Mouse (Mus musculus) MEL (cell line): ENCODE data around the gene Ezh1. TPM values are rescaled to one million over a fixed set of nuclear protein-coding genes. Genes with fewer than 3 reads are reported as not detected.

ENCODE experiments used
- DNase-seq: peaks from one replicate; pipeline ENCODE4 v3.0.0; 2011; ENCODE audit warnings: low read depth, low spot score
- H3K27ac ChIP-seq: 2 replicates; pipeline ENCODE4 v1.5.1; 2012; ENCODE audit warnings: low read depth, mild to moderate bottlenecking, control low read depth, low read length, moderate library complexity; ENCODE audit not compliant: control insufficient read depth
- H3K27me3 ChIP-seq, 2 experiments: fragments of 150-350 bp in 1 of 2; sonication (generic) in 1 of 2; 2 replicates each; pipeline ENCODE4 v1.6.1; 2012; ENCODE audit warnings: low read length in 2 of 2, mild to moderate bottlenecking in 2 of 2, improper control_type of control experiment in 1 of 2, moderate library complexity in 1 of 2; ENCODE audit not compliant: insufficient read depth in 2 of 2, control insufficient read depth in 1 of 2
- H3K36me3 ChIP-seq, 2 experiments: 2 replicates each; pipeline ENCODE4 v1.6.1; 2012 to 2014; ENCODE audit warnings: low read length in 2 of 2, improper control_type of control experiment in 1 of 2, inconsistent platforms in 1 of 2, mild to moderate bottlenecking in 1 of 2; ENCODE audit not compliant: insufficient read depth in 2 of 2, control insufficient read depth in 1 of 2
- H3K4me1 ChIP-seq, 2 experiments: fragments of 150-350 bp in 1 of 2; sonication (generic) in 1 of 2; 2 replicates each; pipeline ENCODE4 v1.6.1; 2012; ENCODE audit warnings: low read length in 2 of 2, improper control_type of control experiment in 1 of 2, mild to moderate bottlenecking in 1 of 2; ENCODE audit not compliant: insufficient read depth in 2 of 2, control insufficient read depth in 1 of 2
- H3K4me3 ChIP-seq, 2 experiments: fragments of 150-350 bp in 1 of 2; sonication (generic) in 1 of 2; 2 replicates each; pipeline ENCODE4 v1.5.1; 2012; ENCODE audit warnings: low read depth in 2 of 2, low read length in 2 of 2, mild to moderate bottlenecking in 2 of 2, moderate library complexity in 2 of 2, control low read depth in 1 of 2, improper control_type of control experiment in 1 of 2; ENCODE audit not compliant: control insufficient read depth in 1 of 2, insufficient read depth in 1 of 2
- H3K79me2 ChIP-seq: 2 replicates; pipeline ENCODE4 v1.6.1; 2012; ENCODE audit warnings: mild to moderate bottlenecking, low read length, moderate library complexity; ENCODE audit not compliant: control insufficient read depth, poor library complexity, insufficient read depth
- H3K9ac ChIP-seq: 2 replicates; pipeline ENCODE4 v1.6.1; 2012; ENCODE audit warnings: low read depth, mild to moderate bottlenecking, control low read depth, low read length, moderate library complexity; ENCODE audit not compliant: control insufficient read depth, poor library complexity, severe bottlenecking
- H3K9me3 ChIP-seq: fragments of 150-350 bp; sonication (generic); replicated peaks from 2 replicates; pipeline ENCODE4 v1.6.1; 2012; ENCODE audit warnings: mild to moderate bottlenecking, low read length, improper control_type of control experiment, moderate library complexity; ENCODE audit not compliant: insufficient read depth
- BHLHE40 ChIP-seq: IDR thresholded peaks from 2 replicates; pipeline ENCODE4 v1.6.1; 2012; ENCODE audit warnings: low read depth, mild to moderate bottlenecking, inconsistent platforms, low read length, improper control_type of control experiment, borderline replicate concordance
- CTCF ChIP-seq, 3 experiments: IDR thresholded peaks in 2 of 3; conservative IDR thresholded peaks in 1 of 3; 2 replicates each; pipeline ENCODE4 v1.5.1; 2011 to 2012; ENCODE audit warnings: low read length in 3 of 3, low read depth in 2 of 3, mild to moderate bottlenecking in 2 of 3, improper control_type of control experiment in 1 of 3, inconsistent platforms in 1 of 3, mixed read lengths in 1 of 3, moderate library complexity in 1 of 3; ENCODE audit not compliant: control insufficient read depth in 1 of 3, insufficient read depth in 1 of 3, poor library complexity in 1 of 3, severe bottlenecking in 1 of 3
- EP300 ChIP-seq, 2 experiments: IDR thresholded peaks; 2 replicates each; pipeline ENCODE4 v1.6.1; 2011; ENCODE audit warnings: improper control_type of control experiment in 2 of 2, low read length in 2 of 2, low read depth in 1 of 2, mild to moderate bottlenecking in 1 of 2
- GABPA ChIP-seq: IDR thresholded peaks from 2 replicates; pipeline ENCODE4 v1.6.1; 2012; ENCODE audit warnings: low read depth, mild to moderate bottlenecking, inconsistent platforms, low read length, improper control_type of control experiment, moderate library complexity
- HCFC1 ChIP-seq: IDR thresholded peaks from 2 replicates; pipeline ENCODE4 v1.6.1; 2012; ENCODE audit warnings: low read depth, mild to moderate bottlenecking, inconsistent platforms, low read length, improper control_type of control experiment, moderate library complexity
- KAT2A ChIP-seq: conservative IDR thresholded peaks from 2 replicates; pipeline ENCODE4 v1.6.1; 2012; ENCODE audit warnings: low read depth, low read length, improper control_type of control experiment, inconsistent platforms
- MAX ChIP-seq: IDR thresholded peaks from 2 replicates; pipeline ENCODE4 v1.6.1; 2011; ENCODE audit warnings: low read length, improper control_type of control experiment
- MXI1 ChIP-seq: IDR thresholded peaks from 2 replicates; pipeline ENCODE4 v1.6.1; 2011; ENCODE audit warnings: mild to moderate bottlenecking, low read depth, low read length, improper control_type of control experiment
- MYC ChIP-seq: IDR thresholded peaks from 2 replicates; pipeline ENCODE4 v1.6.1; 2011; ENCODE audit warnings: low read depth, mild to moderate bottlenecking, low read length, improper control_type of control experiment, moderate library complexity
- NELFE ChIP-seq: IDR thresholded peaks from 2 replicates; pipeline ENCODE4 v1.6.1; 2011; ENCODE audit warnings: low read depth, low read length, improper control_type of control experiment
- POLR2AphosphoS5 ChIP-seq: IDR thresholded peaks from 2 replicates; pipeline ENCODE4 v1.6.1; 2012; ENCODE audit warnings: low read depth, borderline replicate concordance, mild to moderate bottlenecking, inconsistent platforms, low read length, moderate library complexity, mixed read lengths
- RAD21 ChIP-seq: IDR thresholded peaks from 2 replicates; pipeline ENCODE4 v1.6.1; 2011; ENCODE audit warnings: mild to moderate bottlenecking, low read depth, low read length, improper control_type of control experiment
- SIN3A ChIP-seq: IDR thresholded peaks from 2 replicates; pipeline ENCODE4 v1.6.1; 2012; ENCODE audit warnings: low read length, improper control_type of control experiment, inconsistent platforms
- SMC3 ChIP-seq: IDR thresholded peaks from 2 replicates; pipeline ENCODE4 v1.6.1; 2011; ENCODE audit warnings: low read depth, low read length, improper control_type of control experiment
- TBP ChIP-seq: IDR thresholded peaks from 2 replicates; pipeline ENCODE4 v1.8.0; 2011; ENCODE audit warnings: low read depth, low read length, improper control_type of control experiment
- TCF12 ChIP-seq: IDR thresholded peaks from 2 replicates; pipeline ENCODE4 v1.6.1; 2014; ENCODE audit warnings: low read depth, mild to moderate bottlenecking, inconsistent platforms, low read length, improper control_type of control experiment, moderate library complexity
- UBTF ChIP-seq: IDR thresholded peaks from 2 replicates; pipeline ENCODE4 v1.6.1; 2012; ENCODE audit warnings: low read depth, mild to moderate bottlenecking, inconsistent platforms, low read length, improper control_type of control experiment, moderate library complexity, borderline replicate concordance; ENCODE audit not compliant: insufficient read depth
- USF1 ChIP-seq: IDR thresholded peaks from 2 replicates; pipeline ENCODE4 v1.6.1; 2014; ENCODE audit warnings: low read depth, mild to moderate bottlenecking, inconsistent platforms, low read length, improper control_type of control experiment, moderate library complexity
- USF2 ChIP-seq, 2 experiments: IDR thresholded peaks; 2 replicates each; pipeline ENCODE4 v1.6.1; 2011 to 2012; ENCODE audit warnings: improper control_type of control experiment in 2 of 2, low read length in 2 of 2, borderline replicate concordance in 1 of 2, inconsistent platforms in 1 of 2, low read depth in 1 of 2, mild to moderate bottlenecking in 1 of 2; ENCODE audit not compliant: insufficient read depth in 1 of 2
- ZC3H11A ChIP-seq: IDR thresholded peaks from 2 replicates; pipeline ENCODE4 v1.6.1; 2012; ENCODE audit warnings: low read depth, mild to moderate bottlenecking, inconsistent platforms, low read length, improper control_type of control experiment
- ZKSCAN1 ChIP-seq: IDR thresholded peaks from 2 replicates; pipeline ENCODE4 v1.6.1; 2012; ENCODE audit warnings: low read depth, mild to moderate bottlenecking, inconsistent platforms, low read length, improper control_type of control experiment, moderate library complexity
- ZMIZ1 ChIP-seq: IDR thresholded peaks from 2 replicates; pipeline ENCODE4 v1.6.1; 2012; ENCODE audit warnings: low read depth, mild to moderate bottlenecking, inconsistent platforms, low read length, improper control_type of control experiment, moderate library complexity
- polyA plus RNA-seq, 2 experiments: library from polyadenylated mRNA; stranded (reverse) in 1 of 2; unstranded in 1 of 2; fragments of >175 nt in 1 of 2; fragments of >200 nt in 1 of 2; gene quantifications; 2 replicates each; pipeline versions ENCODE4 v1.2.1 to v1.2.4; 2012; ENCODE audit warnings: low replicate concordance in 2 of 2, low read depth in 1 of 2; ENCODE audit not compliant: insufficient read length in 2 of 2, insufficient read depth in 1 of 2, missing spikeins in 1 of 2
- total RNA-seq: library from RNA; depleted of rRNA; stranded (reverse); fragments of 300-350 nt; gene quantifications from 2 replicates; pipeline ENCODE4 v1.2.3, GENCODE M21; 2012

The Ezh1 gene
- total and polyA plus RNA-seq, 3 experiments, result 5.0 to 8.4 TPM; not detected in 1

DNA sequence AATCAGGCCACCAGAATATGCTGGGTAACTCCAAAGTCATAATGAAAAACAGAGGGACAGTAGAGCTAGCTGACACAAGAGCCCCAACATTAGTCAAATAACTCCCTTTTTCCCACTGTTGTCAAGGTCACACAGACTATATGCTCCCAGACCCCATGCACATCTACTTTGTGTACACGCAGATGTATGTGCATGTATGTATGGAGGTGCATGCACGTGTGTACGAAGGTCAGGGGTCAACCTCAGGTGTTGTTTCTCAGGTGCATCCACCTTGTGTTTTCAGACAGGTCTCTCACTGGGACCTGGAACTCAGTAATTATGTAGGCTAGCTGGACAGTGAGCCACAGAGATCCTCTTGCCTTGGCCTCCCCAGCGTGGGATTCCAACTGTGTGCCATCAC, 40.8 kb downstream of the Ezh1 start:
- H3K27me3 ChIP-seq, result no peaks in the 10 kb centered on the region
- no peak overlapping the region for H3K27ac ChIP-seq
- peaks cover 0 to 13% of the 10 kb centered on the region in 2 experiments; a peak in 2 of 4 replicates for H3K36me3 ChIP-seq
- no peak overlapping the region for H3K9ac ChIP-seq
- no peak for TF ChIP-seq ZKSCAN1
- no peak for TF ChIP-seq KAT2A
- TF ChIP-seq USF1, result no peak
- TF ChIP-seq MXI1, result no peak
- no peak for TF ChIP-seq CTCF (IDR thresholded peaks at IDR 0.05 in 2 of 3, conservative IDR thresholded peaks at IDR 0.05 in 1 of 3; ENCODE audit: control insufficient read depth in 1 of 3, insufficient read depth in 1 of 3, low read depth in 2 of 3, low read length in 3 of 3, poor library complexity in 1 of 3, severe bottlenecking in 1 of 3)
- TF ChIP-seq NELFE, result no peak
- no peak for TF ChIP-seq ZC3H11A
- TF ChIP-seq, all 39 proteins: peak for 0
- Histone ChIP-seq H3K4me1 (peaks cover 5 to 13% of the 10 kb centered on the region in 2 experiments), H3K79me2 (no peaks in the 10 kb centered on the region), H3K9me3 (no peaks in the 10 kb centered on the region), H3K4me3 (no peak overlapping the region)
- DNase-seq, result no peak

DNA sequence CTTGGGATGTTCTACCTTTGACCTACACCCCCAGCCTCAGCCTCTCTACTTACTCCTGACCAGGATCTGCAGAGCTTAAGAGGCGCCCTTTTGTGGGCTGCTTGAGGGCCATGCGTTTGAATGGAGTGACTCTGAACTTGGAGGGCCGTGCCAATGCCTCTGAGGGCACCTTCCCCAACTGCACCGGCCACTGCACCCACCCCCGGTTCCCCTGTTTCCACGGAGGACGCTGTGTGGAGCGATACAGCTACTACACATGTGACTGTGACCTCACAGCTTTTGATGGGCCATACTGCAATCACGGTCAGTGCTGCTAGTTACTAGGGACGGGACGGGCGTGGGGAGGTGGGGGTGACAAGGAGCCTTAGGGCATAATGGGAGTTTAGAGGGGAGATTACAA, 41.3 kb downstream of the Ezh1 start:
- no peak for TF ChIP-seq USF2 (IDR thresholded peaks at IDR 0.05; ENCODE audit: borderline replicate concordance in 1 of 2, insufficient read depth in 1 of 2, low read depth in 1 of 2, low read length in 2 of 2)
- TF ChIP-seq SIN3A, result no peak
- no peak for TF ChIP-seq TBP
- no peak for TF ChIP-seq POLR2AphosphoS5
- TF ChIP-seq ZC3H11A, result no peak
- no peak for TF ChIP-seq RAD21
- no peak for TF ChIP-seq HCFC1
- TF ChIP-seq MYC, result no peak
- no peak for TF ChIP-seq GABPA
- no peak for TF ChIP-seq TCF12
- no peak for TF ChIP-seq MAX
- no peak for TF ChIP-seq SMC3
- TF ChIP-seq UBTF, result no peak
- no peak for TF ChIP-seq BHLHE40
- no peak for TF ChIP-seq EP300 (IDR thresholded peaks at IDR 0.05; ENCODE audit: low read depth in 1 of 2, low read length in 2 of 2)
- no peak for TF ChIP-seq ZMIZ1
- TF ChIP-seq, all 39 proteins: peak for 0
- Histone ChIP-seq H3K79me2 (no peaks in the 10 kb centered on the region), H3K27me3 (no peaks in the 10 kb centered on the region), H3K9ac (no peak overlapping the region), H3K4me3 (no peak overlapping the region), H3K36me3 (peaks cover 0 to 9% of the 10 kb centered on the region in 2 experiments; a peak in 2 of 4 replicates), H3K27ac (no peak overlapping the region), H3K4me1 (peaks cover 2 to 9% of the 10 kb centered on the region in 2 experiments), H3K9me3 (no peaks in the 10 kb centered on the region)
- no peak for DNase-seq
